Mouse (Mus musculus) brain, embryonic 14.5 days (tissue): ENCODE measurements around the gene Ftl1.
A peak's percentile ranks its signal among the peaks of the same experiment; 100 is the strongest.
"Not testable (repeated sequence)": the region's sequence is repeated elsewhere in the genome, so short reads cannot be mapped to it uniquely, and the experiment has no call there.

Experiments used
- CTCF ChIP-seq: fragments of 200-500 bp; IDR thresholded peaks from 2 replicates; pipeline ENCODE4 v1.5.1; 2012; ENCODE audit warnings: inconsistent platforms, mild to moderate bottlenecking, moderate library complexity, borderline replicate concordance; ENCODE audit not compliant: insufficient read depth, insufficient read length; ENCODE audit errors: extremely low read depth
- POLR2A ChIP-seq: fragments of 200-500 bp; IDR thresholded peaks from 2 replicates; pipeline ENCODE4 v1.6.1; 2012; ENCODE audit warnings: mild to moderate bottlenecking, inconsistent platforms, borderline replicate concordance; ENCODE audit not compliant: poor library complexity, insufficient read depth, insufficient read length, severe bottlenecking; ENCODE audit errors: extremely low read depth

DNA sequence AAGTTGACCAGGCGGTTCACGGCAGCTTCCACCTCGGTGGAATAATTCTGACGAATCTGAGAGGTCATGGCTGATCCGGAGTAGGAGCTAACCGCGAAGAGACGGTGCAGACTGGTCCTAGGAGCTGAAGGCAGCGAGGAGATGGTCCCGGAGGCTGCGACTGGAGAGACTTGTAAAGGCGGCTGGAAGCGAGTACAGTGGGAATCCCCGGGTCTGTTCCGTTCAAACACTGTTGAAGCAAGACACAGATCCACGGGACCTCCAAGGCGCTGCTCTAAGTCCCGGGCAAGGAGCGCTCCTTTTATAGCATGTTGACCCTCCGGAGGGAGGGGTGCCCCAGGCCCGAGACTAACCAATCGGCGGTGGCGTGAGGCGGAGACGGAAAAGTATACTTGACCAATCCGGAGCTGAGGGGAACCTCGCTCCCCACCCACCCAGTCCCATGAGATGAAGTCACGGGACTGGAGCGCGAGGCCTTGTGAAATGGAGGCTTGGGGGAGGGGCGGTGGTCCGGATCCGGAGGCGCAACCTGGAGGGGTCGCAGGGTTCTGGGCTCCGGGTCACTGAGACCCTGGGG, at the start of gene Ftl1:
- TF ChIP-seq CTCF: not testable (repeated sequence)
- TF ChIP-seq POLR2A: peak; percentile 75; the same call in 1 of the 2 replicates
